Mouse (Mus musculus) hindbrain, embryonic 12.5 days (tissue): ENCODE measurements at regions not wholly inside any gene's neighbourhood (a gene's known extent, or its start where the extent isn't known, plus 50 kb on each side); places are given as distances from the start of the nearest gene placed in this dataset.

Source experiments
- ATAC-seq: fragments of 200-750 bp; cut with Nextera tagmentation; 2 replicates; pipeline ENCODE4 v1.8.0; 2017; ENCODE audit warnings: moderate TSS enrichment; ENCODE audit not compliant: low FRiP score
- H3K27ac ChIP-seq: fragments of 300-500 bp; sonication (generic); 2 replicates; pipeline ENCODE4 v1.5.1; 2016; ENCODE audit warnings: mild to moderate bottlenecking
- H3K27me3 ChIP-seq: fragments of 300-500 bp; sonication (generic); 2 replicates; pipeline ENCODE4 v1.6.1; 2016; ENCODE audit warnings: mild to moderate bottlenecking
- H3K36me3 ChIP-seq: fragments of 300-500 bp; sonication (generic); 2 replicates; pipeline ENCODE4 v1.6.1; 2016; ENCODE audit warnings: mild to moderate bottlenecking
- H3K4me1 ChIP-seq: fragments of 300-500 bp; sonication (generic); 2 replicates; pipeline ENCODE4 v1.6.1; 2016
- H3K4me2 ChIP-seq: fragments of 300-500 bp; sonication (generic); replicated peaks from 2 replicates; pipeline ENCODE4 v1.6.1; 2016; ENCODE audit warnings: mild to moderate bottlenecking
- H3K4me3 ChIP-seq: fragments of 300-500 bp; sonication (generic); 2 replicates; pipeline ENCODE4 v1.5.1; 2016; ENCODE audit warnings: mild to moderate bottlenecking
- H3K9ac ChIP-seq: fragments of 300-500 bp; sonication (generic); 2 replicates; pipeline ENCODE4 v1.6.1; 2016; ENCODE audit warnings: mild to moderate bottlenecking, moderate library complexity
- H3K9me3 ChIP-seq: fragments of 300-500 bp; sonication (generic); replicated peaks from 2 replicates; pipeline ENCODE4 v1.6.1; 2016; ENCODE audit warnings: mild to moderate bottlenecking
- WGBS: fragments of 180-500 bp; shearing (Covaris S2); methylation state at CpG from one replicate; pipeline ENCODE4 v1.1.7; 2016; 5-methylcytosine and 5-hydroxymethylcytosine counted together

- no peaks in the 10 kb centered on the region for H3K9me3 ChIP-seq
- H3K4me2 ChIP-seq: no peak overlapping the region
- 93% methylated on average over 6 of the region's 6 CpGs for WGBS
- H3K27me3 ChIP-seq: no peaks in the 10 kb centered on the region
- ATAC-seq: no peak
- H3K9ac ChIP-seq: no peak overlapping the region
- H3K27ac ChIP-seq: no peak overlapping the region
- no peak overlapping the region for H3K4me3 ChIP-seq
- peaks cover 3% of the 10 kb centered on the region; the same call in 1 of the 2 replicates for H3K4me1 ChIP-seq
- H3K36me3 ChIP-seq: no peaks in the 10 kb centered on the region
These were observed 56.3 kb upstream of the Rgma start for GRCm38 (mm10) chr7:73319004-73319403.

- Histone ChIP-seq H3K4me2 (no peak overlapping the region), H3K9me3 (no peaks in the 10 kb centered on the region), H3K27ac (no peak overlapping the region), H3K36me3 (no peaks in the 10 kb centered on the region), H3K4me3 (no peak overlapping the region), H3K9ac (no peak overlapping the region), H3K4me1 (peaks cover 3% of the 10 kb centered on the region; the same call in 1 of the 2 replicates), H3K27me3 (no peaks in the 10 kb centered on the region)
- WGBS: 72% methylated on average over 7 of the region's 7 CpGs
- ATAC-seq: no peak
These were observed 55.3 kb upstream of the Rgma start for GRCm38 (mm10) chr7:73319994-73320393.

- Histone ChIP-seq H3K9me3 (no peaks in the 10 kb centered on the region; the same call in 1 of the 2 replicates), H3K4me1 (peaks cover 7% of the 10 kb centered on the region), H3K9ac (no peak overlapping the region), H3K36me3 (no peaks in the 10 kb centered on the region), H3K4me2 (no peak overlapping the region), H3K4me3 (no peak overlapping the region), H3K27me3 (no peaks in the 10 kb centered on the region), H3K27ac (no peak overlapping the region)
- no peak for ATAC-seq
- WGBS: 92% methylated on average over 8 of the region's 8 CpGs
These were observed 52.7 kb upstream of the Rgma start for GRCm38 (mm10) chr7:73322466-73323151.

- Histone ChIP-seq H3K4me3 (no peak overlapping the region), H3K4me2 (no peak overlapping the region), H3K9ac (no peak overlapping the region), H3K36me3 (no peaks in the 10 kb centered on the region), H3K4me1 (peaks cover 14% of the 10 kb centered on the region), H3K27me3 (no peaks in the 10 kb centered on the region), H3K9me3 (no peaks in the 10 kb centered on the region; the same call in 1 of the 2 replicates), H3K27ac (no peak overlapping the region)
- WGBS: 56% methylated on average over 12 of the region's 12 CpGs
- no peak for ATAC-seq
These were observed 51.8 kb upstream of the Rgma start for GRCm38 (mm10) chr7:73323556-73323955.

GRCm38 (mm10) chr7:73325503-73325902 lies 49.8 kb upstream of the Rgma start:
- H3K4me1 ChIP-seq: peaks cover 12% of the 10 kb centered on the region; the same call in 1 of the 2 replicates
- no peaks in the 10 kb centered on the region for H3K27me3 ChIP-seq
- H3K9ac ChIP-seq: no peak overlapping the region
- no peaks in the 10 kb centered on the region for H3K36me3 ChIP-seq
- 97% methylated on average over 5 of the region's 5 CpGs for WGBS
- H3K4me3 ChIP-seq: no peak overlapping the region
- H3K9me3 ChIP-seq: no peaks in the 10 kb centered on the region; the same call in 1 of the 2 replicates
- H3K27ac ChIP-seq: no peak overlapping the region
- no peak overlapping the region for H3K4me2 ChIP-seq
- ATAC-seq: no peak
